Mouse (Mus musculus): ENCODE data around the gene Rap1a. TPM values are rescaled to one million over a fixed set of nuclear protein-coding genes. Genes with fewer than 3 reads are reported as not detected.

Rap1a gene
- polyA plus RNA-seq, 1 experiment from 2014 or later, result 84.7 TPM

DNA sequence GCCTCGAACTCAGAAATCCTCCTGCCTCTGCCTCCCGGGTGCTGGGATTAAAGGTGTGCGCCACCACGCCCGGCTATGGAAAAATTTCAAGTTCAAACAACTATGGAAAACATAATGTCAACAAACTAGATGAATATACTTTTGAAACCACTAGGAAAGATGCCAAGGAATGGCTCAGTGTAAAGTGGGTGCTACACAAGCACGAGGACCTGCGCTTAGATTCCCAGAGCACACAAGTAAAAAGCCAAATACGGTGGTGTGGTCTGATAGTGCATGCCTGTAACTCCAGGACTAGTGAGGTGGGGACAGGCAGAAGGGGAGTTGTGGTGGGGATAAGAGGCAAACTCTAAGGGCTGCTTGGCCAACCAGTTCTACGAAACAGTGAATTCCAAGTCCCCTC, 46.0 kb downstream of the Rap1a start:
- WGBS, result 96% methylated on average over 9 of the region's 9 CpGs
- Histone ChIP-seq H3K9ac (no peak overlapping the region), H3K9me3 (replicated peaks) (no peaks in the 10 kb centered on the region), H3K4me2 (no peak overlapping the region), H3K4me3 (no peak overlapping the region), H3K27ac (no peak overlapping the region), H3K36me3 (ENCODE audit: poor library complexity, severe bottlenecking) (no peaks in the 10 kb centered on the region), H3K4me1 (peaks cover 8% of the 10 kb centered on the region; the same call in 1 of the 2 replicates), H3K27me3 (no peaks in the 10 kb centered on the region)
- ATAC-seq, result no peak

GRCm38 (mm10) chr3:105754184-105754583, 47.0 kb downstream of the Rap1a start:
- H3K36me3 ChIP-seq (ENCODE audit: poor library complexity, severe bottlenecking), result no peaks in the 10 kb centered on the region

GRCm38 (mm10) chr3:105750810-105751209, 50.3 kb downstream of the Rap1a start:
- H3K27ac ChIP-seq, result no peak overlapping the region
- H3K9ac ChIP-seq, result no peak overlapping the region
- ATAC-seq, result no peak
- H3K27me3 ChIP-seq, result no peaks in the 10 kb centered on the region
- H3K9me3 ChIP-seq (replicated peaks), result no peaks in the 10 kb centered on the region
- H3K4me2 ChIP-seq, result no peak overlapping the region
- H3K4me3 ChIP-seq, result no peak overlapping the region
- no peaks in the 10 kb centered on the region for H3K4me1 ChIP-seq
- WGBS, result 89% methylated on average over 2 of the region's 2 CpGs
- H3K36me3 ChIP-seq (ENCODE audit: poor library complexity, severe bottlenecking), result 0 out of 2 replicates have a peak, but pooled peaks cover 3% of the 10 kb centered on the region

More at GRCm38 (mm10) chr3:105754184-105754583, 47.0 kb downstream of the Rap1a start:
- Histone ChIP-seq H3K9ac (no peak overlapping the region), H3K4me1 (peaks cover 8% of the 10 kb centered on the region; the same call in 1 of the 2 replicates), H3K27me3 (no peaks in the 10 kb centered on the region), H3K4me3 (no peak overlapping the region), H3K4me2 (no peak overlapping the region), H3K27ac (no peak overlapping the region), H3K9me3 (replicated peaks) (no peaks in the 10 kb centered on the region)
- 78% methylated on average over 3 of the region's 3 CpGs for WGBS
- ATAC-seq, result no peak

DNA sequence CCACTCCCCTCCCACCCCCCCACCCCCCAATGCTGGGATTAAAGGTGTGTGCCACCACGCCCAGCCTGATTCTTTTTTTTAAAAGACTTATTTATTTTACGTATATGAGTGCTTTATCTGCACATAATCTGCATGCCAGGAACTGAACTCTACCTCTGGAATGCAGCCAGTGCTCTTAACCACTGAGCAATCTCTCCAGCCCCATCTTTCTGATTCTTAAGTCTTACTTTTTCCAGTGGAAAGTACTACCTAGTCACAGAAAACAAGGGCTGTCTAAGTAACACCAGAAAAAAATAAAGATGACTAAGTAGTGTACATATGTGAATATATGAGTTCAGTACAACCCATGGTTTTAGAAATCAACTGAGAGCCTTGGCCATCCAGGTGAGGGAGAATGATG, 54.6 kb downstream of the Rap1a start:
- Histone ChIP-seq H3K4me3 (no peak overlapping the region), H3K27ac (no peak overlapping the region), H3K36me3 (ENCODE audit: poor library complexity, severe bottlenecking) (0 out of 2 replicates have a peak, but pooled peaks cover 3% of the 10 kb centered on the region), H3K4me1 (no peaks in the 10 kb centered on the region), H3K9ac (no peak overlapping the region), H3K4me2 (no peak overlapping the region), H3K27me3 (no peaks in the 10 kb centered on the region), H3K9me3 (replicated peaks) (no peaks in the 10 kb centered on the region)
- WGBS, result 92% methylated on average over 2 of the region's 2 CpGs
- ATAC-seq, result no peak

DNA sequence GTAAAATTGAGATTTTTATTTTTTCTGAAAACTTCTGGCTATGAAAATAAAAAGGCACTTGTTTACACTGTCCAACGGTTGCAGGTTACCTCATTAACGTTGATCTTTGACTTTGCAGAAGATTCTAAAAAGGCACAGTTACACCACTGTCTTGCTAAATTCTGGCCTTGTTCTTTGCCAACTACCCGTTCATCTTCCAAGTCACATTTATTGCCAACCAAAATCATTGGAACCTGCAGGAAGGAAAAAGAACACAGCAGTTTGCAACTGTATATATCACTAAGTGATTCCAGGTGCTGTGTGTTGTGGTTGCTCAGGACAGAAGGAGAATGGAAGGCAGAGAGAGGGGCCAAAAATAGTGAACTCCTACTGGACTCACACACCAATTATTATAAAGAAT, 63.5 kb downstream of the Rap1a start:
- Histone ChIP-seq H3K27ac (no peak overlapping the region), H3K4me1 (no peaks in the 10 kb centered on the region), H3K4me3 (no peak overlapping the region), H3K9me3 (replicated peaks) (no peaks in the 10 kb centered on the region), H3K4me2 (no peak overlapping the region), H3K36me3 (ENCODE audit: poor library complexity, severe bottlenecking) (peaks cover 17% of the 10 kb centered on the region; the same call in 1 of the 2 replicates), H3K27me3 (no peaks in the 10 kb centered on the region), H3K9ac (no peak overlapping the region)
- WGBS, result 92% methylated on average over 3 of the region's 3 CpGs
- ATAC-seq, result no peak

- H3K27ac ChIP-seq, result no peak overlapping the region
- no peak for ATAC-seq
- WGBS, result 88% methylated on average over 7 of the region's 7 CpGs
- no peaks in the 10 kb centered on the region for H3K4me1 ChIP-seq
- no peaks in the 10 kb centered on the region for H3K9me3 ChIP-seq (replicated peaks)
- no peak overlapping the region for H3K4me3 ChIP-seq
- H3K9ac ChIP-seq, result no peak overlapping the region
- H3K36me3 ChIP-seq (ENCODE audit: poor library complexity, severe bottlenecking), result peaks cover 17% of the 10 kb centered on the region; the same call in 1 of the 2 replicates
- H3K4me2 ChIP-seq, result no peak overlapping the region
- H3K27me3 ChIP-seq, result no peaks in the 10 kb centered on the region
These were observed 64.1 kb downstream of the Rap1a start for GRCm38 (mm10) chr3:105737070-105737469.

- 93% methylated on average over 1 of the region's 1 CpGs for WGBS
- ATAC-seq, result no peak
- no peak overlapping the region for H3K27ac ChIP-seq
These were observed 65.0 kb downstream of the Rap1a start for GRCm38 (mm10) chr3:105736148-105736547.

GRCm38 (mm10) chr3:105735285-105735684, 65.9 kb downstream of the Rap1a start:
- Histone ChIP-seq H3K4me2 (no peak overlapping the region), H3K9ac (no peak overlapping the region), H3K27me3 (no peaks in the 10 kb centered on the region), H3K4me1 (no peaks in the 10 kb centered on the region), H3K9me3 (replicated peaks) (no peaks in the 10 kb centered on the region), H3K36me3 (ENCODE audit: poor library complexity, severe bottlenecking) (peaks cover 25% of the 10 kb centered on the region), H3K27ac (no peak overlapping the region), H3K4me3 (no peak overlapping the region)
- ATAC-seq, result no peak

More at GRCm38 (mm10) chr3:105736148-105736547, 65.0 kb downstream of the Rap1a start:
- Histone ChIP-seq H3K4me2 (no peak overlapping the region), H3K27me3 (no peaks in the 10 kb centered on the region), H3K9me3 (replicated peaks) (no peaks in the 10 kb centered on the region), H3K4me1 (no peaks in the 10 kb centered on the region), H3K36me3 (ENCODE audit: poor library complexity, severe bottlenecking) (peaks cover 19% of the 10 kb centered on the region), H3K9ac (no peak overlapping the region), H3K4me3 (no peak overlapping the region)

GRCm38 (mm10) chr3:105733538-105733937, 67.6 kb downstream of the Rap1a start:
- no peaks in the 10 kb centered on the region for H3K27me3 ChIP-seq
- H3K27ac ChIP-seq, result no peak overlapping the region
- no peak overlapping the region for H3K4me3 ChIP-seq
- no peak overlapping the region for H3K4me2 ChIP-seq
- H3K9me3 ChIP-seq (replicated peaks), result no peaks in the 10 kb centered on the region
- ATAC-seq, result no peak
- 86% methylated on average over 4 of the region's 4 CpGs for WGBS
- H3K4me1 ChIP-seq, result no peaks in the 10 kb centered on the region
- H3K36me3 ChIP-seq (ENCODE audit: poor library complexity, severe bottlenecking), result peaks cover 23% of the 10 kb centered on the region
- no peak overlapping the region for H3K9ac ChIP-seq

- Histone ChIP-seq H3K9me3 (replicated peaks) (no peaks in the 10 kb centered on the region), H3K4me1 (no peaks in the 10 kb centered on the region), H3K27ac (no peak overlapping the region), H3K27me3 (no peaks in the 10 kb centered on the region), H3K9ac (no peak overlapping the region), H3K4me3 (no peak overlapping the region), H3K36me3 (ENCODE audit: poor library complexity, severe bottlenecking) (peaks cover 20% of the 10 kb centered on the region), H3K4me2 (no peak overlapping the region)
- 94% methylated on average over 4 of the region's 4 CpGs for WGBS
- ATAC-seq, result no peak
These were observed 68.8 kb downstream of the Rap1a start for GRCm38 (mm10) chr3:105732360-105732759.

DNA sequence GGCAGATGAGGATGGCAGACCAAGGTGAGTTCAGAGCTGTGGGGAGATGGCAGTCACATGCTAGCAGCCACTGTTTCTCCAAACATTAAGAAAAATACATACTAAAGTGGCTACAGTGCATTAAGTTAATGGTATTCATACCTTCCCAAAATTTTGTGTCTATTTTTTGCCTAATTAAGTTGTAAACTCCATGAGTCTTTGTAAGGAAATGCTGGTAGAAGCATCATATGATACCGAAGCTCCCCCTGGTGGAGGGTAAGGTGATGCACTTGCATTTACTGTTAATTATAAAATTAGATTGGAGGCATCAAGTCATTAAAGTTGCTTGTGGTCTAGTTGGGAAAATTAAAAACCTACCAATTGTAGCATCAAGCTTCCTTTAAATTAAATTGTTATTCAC, 75.1 kb downstream of the Rap1a start:
- H3K4me1 ChIP-seq, result no peaks in the 10 kb centered on the region
- no peak overlapping the region for H3K9ac ChIP-seq
- ATAC-seq, result 0 out of 2 replicates have a peak, but pooled peaks have one; percentile 48
- H3K27me3 ChIP-seq, result no peaks in the 10 kb centered on the region
- no peak overlapping the region for H3K4me3 ChIP-seq
- no peaks in the 10 kb centered on the region for H3K9me3 ChIP-seq (replicated peaks)
- H3K4me2 ChIP-seq, result no peak overlapping the region
- WGBS, result 2% methylated on average over 1 of the region's 1 CpGs
- H3K27ac ChIP-seq, result no peak overlapping the region
- H3K36me3 ChIP-seq (ENCODE audit: poor library complexity, severe bottlenecking), result peaks cover 5% of the 10 kb centered on the region; the same call in 1 of the 2 replicates

- no peaks in the 10 kb centered on the region for H3K27me3 ChIP-seq
- H3K4me3 ChIP-seq, result no peak overlapping the region
- H3K9ac ChIP-seq, result no peak overlapping the region
- no peak overlapping the region for H3K4me2 ChIP-seq
- WGBS, result 91% methylated on average over 3 of the region's 3 CpGs
- no peaks in the 10 kb centered on the region for H3K9me3 ChIP-seq (replicated peaks)
- ATAC-seq, result no peak
- H3K36me3 ChIP-seq (ENCODE audit: poor library complexity, severe bottlenecking), result no peaks in the 10 kb centered on the region
- peaks cover 10% of the 10 kb centered on the region for H3K4me1 ChIP-seq
- no peak overlapping the region for H3K27ac ChIP-seq
These were observed 78.6 kb downstream of the Rap1a start for GRCm38 (mm10) chr3:105722510-105722909.

DNA sequence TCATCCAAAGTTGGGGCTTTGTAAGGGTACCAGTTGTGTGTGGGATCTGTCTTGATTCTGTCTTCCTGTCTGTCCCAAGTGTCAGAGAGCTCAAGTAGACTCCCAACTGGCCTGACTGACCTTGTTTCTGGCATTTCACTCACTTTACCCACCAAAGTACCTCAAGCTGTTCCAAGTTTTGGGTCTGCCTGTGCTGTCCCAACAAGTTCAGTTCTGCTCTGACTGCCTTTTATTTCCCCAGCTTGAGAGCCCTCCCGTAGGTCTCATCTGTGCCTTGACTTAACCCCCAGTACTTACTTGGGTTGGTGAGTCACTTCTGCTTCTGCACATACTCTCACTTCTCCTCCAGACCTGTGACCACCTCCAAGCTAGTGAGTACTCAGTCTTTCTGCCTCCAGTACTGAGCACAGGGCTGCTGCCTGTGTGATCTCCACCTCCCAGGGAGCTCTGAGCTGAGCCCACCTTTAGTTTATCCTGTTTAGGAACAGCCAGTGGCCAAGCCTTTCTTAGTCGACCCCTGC, 79.4 kb downstream of the Rap1a start:
- ATAC-seq, result no peak
- Histone ChIP-seq H3K4me2 (no peak overlapping the region), H3K4me3 (no peak overlapping the region), H3K27me3 (no peaks in the 10 kb centered on the region), H3K9me3 (replicated peaks) (no peaks in the 10 kb centered on the region), H3K36me3 (ENCODE audit: poor library complexity, severe bottlenecking) (0 out of 2 replicates have a peak, but pooled peaks cover 5% of the 10 kb centered on the region), H3K4me1 (peaks cover 10% of the 10 kb centered on the region), H3K27ac (no peak overlapping the region), H3K9ac (no peak overlapping the region)
- 80% methylated on average over 2 of the region's 2 CpGs for WGBS

All from forebrain, embryonic 13.5 days (tissue).